Mouse (Mus musculus) kidney, embryonic 16.5 days (tissue): ENCODE results near the gene Socs7. TPM values are rescaled to one million over a fixed set of nuclear protein-coding genes. Genes with fewer than 3 reads are reported as not detected.
"Not testable (repeated sequence)": the region's sequence is repeated elsewhere in the genome, so short reads cannot be mapped to it uniquely, and the experiment has no call there.

Experiments
- ATAC-seq: fragments of 200-750 bp; cut with Nextera tagmentation; 2 replicates; pipeline ENCODE4 v1.8.0; 2017; ENCODE audit warnings: moderate TSS enrichment; ENCODE audit not compliant: low FRiP score, low TSS enrichment
- H3K27ac ChIP-seq: fragments of 300-500 bp; sonication (generic); 2 replicates; pipeline ENCODE4 v1.5.1; 2014; ENCODE audit warnings: low read length
- H3K27me3 ChIP-seq: fragments of 300-500 bp; sonication (generic); 2 replicates; pipeline ENCODE4 v1.6.1; 2014; ENCODE audit warnings: low read length, control low read depth, mixed read lengths; ENCODE audit not compliant: insufficient read depth
- H3K36me3 ChIP-seq: fragments of 300-500 bp; sonication (generic); 2 replicates; pipeline ENCODE4 v1.6.1; 2014; ENCODE audit warnings: low read length, control low read depth, mixed read lengths; ENCODE audit not compliant: insufficient read depth
- H3K4me1 ChIP-seq: fragments of 300-500 bp; sonication (generic); 2 replicates; pipeline ENCODE4 v1.6.1; 2014; ENCODE audit warnings: low read length, control low read depth, mixed read lengths; ENCODE audit not compliant: insufficient read depth
- H3K4me2 ChIP-seq: fragments of 300-500 bp; sonication (generic); replicated peaks from 2 replicates; pipeline ENCODE4 v1.6.1; 2014; ENCODE audit warnings: low read depth, low read length
- H3K4me3 ChIP-seq: fragments of 300-500 bp; sonication (generic); 2 replicates; pipeline ENCODE4 v1.5.1; 2014; ENCODE audit warnings: mild to moderate bottlenecking, low read length
- H3K9ac ChIP-seq: fragments of 300-500 bp; sonication (generic); replicated peaks from 2 replicates; pipeline ENCODE4 v1.6.1; 2014; ENCODE audit warnings: low read length
- H3K9me3 ChIP-seq: fragments of 300-500 bp; sonication (generic); 2 replicates; pipeline ENCODE4 v1.6.1; 2016; ENCODE audit warnings: low read length, control low read depth
- WGBS: fragments of 180-500 bp; shearing (Covaris S2); extraction: QIAGEN DNeasy Blood & Tissue Kit; methylation state at CpG from one replicate; pipeline ENCODE4 v1.1.7; 2014; 5-methylcytosine and 5-hydroxymethylcytosine counted together
- polyA plus RNA-seq: library from polyadenylated mRNA; unstranded; fragments of >200 nt; fragmentation: Nextera tagmentation; extraction: Ambion mirVana; gene quantifications from 2 replicates; pipeline ENCODE4 v1.2.1, GENCODE M21; 2015

Socs7 gene
- polyA plus RNA-seq, 1 experiment from 2014 or later = 3.5 TPM

DNA sequence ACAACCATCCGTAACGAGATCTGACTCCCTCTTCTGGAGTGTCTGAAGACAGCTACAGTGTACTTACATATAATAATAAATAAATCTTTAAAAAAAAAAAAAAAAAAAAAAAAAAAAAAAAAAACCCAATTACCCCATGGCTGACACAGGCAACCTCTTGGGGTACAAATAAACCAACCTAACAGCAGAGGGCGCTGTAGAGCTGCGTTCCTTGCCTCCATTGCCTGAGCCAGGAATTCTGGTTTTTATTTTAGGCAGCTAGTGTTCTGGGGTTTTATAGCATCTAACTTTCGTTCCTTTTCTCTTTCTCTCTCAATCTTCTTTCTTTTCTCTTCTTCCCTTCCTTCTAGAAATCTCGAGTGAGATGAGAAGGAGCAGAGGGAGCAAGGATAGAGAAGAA is 4.7 kb upstream of the Socs7 start:
- not testable (repeated sequence) for H3K27ac ChIP-seq, H3K27me3 ChIP-seq, H3K9ac ChIP-seq, H3K4me2 ChIP-seq, H3K36me3 ChIP-seq, H3K9me3 ChIP-seq, H3K4me3 ChIP-seq, ATAC-seq, H3K4me1 ChIP-seq
- 11% methylated on average over 4 of the region's 6 CpGs for WGBS

DNA sequence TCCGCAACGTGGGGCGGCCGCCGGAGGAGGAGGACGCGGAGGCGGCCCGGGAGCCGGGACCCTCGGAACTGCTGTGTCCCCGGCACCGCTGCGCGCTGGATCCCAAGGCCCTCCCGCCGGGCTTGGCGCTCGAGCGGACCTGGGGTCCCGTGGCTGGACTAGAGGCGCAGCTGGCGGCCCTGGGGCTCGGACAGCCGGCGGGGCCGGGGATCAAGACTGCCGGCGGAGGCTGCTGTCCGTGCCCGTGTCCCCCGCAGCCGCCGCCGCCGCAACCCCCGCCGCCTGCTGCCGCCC is 245 bp downstream of the Socs7 start:
- Histone ChIP-seq H3K4me2 (peak overlapping the region; percentile 90), H3K4me1 (peaks cover 25% of the 10 kb centered on the region), H3K9ac (peak overlapping the region; percentile 97), H3K4me3 (peak overlapping the region; percentile 99), H3K27ac (peak overlapping the region; percentile 85), H3K36me3 (no peaks in the 10 kb centered on the region), H3K27me3 (no peaks in the 10 kb centered on the region), H3K9me3 (no peaks in the 10 kb centered on the region)
- ATAC-seq = peak; percentile 40
- 0% methylated on average over 25 of the region's 39 CpGs for WGBS

DNA sequence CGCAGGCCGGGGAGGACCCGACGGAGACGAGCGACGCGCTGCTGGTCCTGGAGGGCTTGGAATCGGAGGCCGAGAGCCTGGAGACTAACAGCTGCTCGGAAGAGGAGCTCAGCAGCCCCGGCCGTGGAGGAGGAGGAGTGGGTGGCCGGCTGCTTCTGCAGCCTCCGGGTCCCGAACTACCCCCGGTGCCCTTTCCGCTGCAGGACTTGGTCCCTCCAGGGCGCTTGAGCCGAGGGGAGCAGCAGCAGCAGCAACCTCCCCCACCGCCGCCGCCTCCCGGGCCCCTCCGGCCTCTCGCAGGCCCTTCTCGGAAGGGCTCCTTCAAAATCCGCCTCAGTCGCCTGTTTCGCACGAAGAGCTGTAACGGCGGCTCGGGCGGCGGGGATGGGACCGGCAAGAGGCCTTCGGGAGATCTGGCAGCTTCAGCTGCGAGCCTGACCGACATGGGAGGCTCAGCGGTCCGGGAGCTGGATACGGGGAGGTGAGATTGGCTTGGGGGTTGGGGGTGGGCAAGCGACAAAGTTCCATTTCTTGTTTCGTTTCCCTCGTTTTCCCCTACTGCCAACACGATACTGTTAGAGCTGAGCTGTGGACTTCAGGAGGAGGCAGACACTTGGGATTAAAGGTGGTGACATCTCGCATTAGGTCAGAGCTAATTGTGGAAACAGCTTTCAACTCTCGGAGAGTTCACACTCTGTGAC is 742 bp downstream of the Socs7 start:
- Histone ChIP-seq H3K9ac (peak overlapping the region; percentile 97), H3K27me3 (no peaks in the 10 kb centered on the region), H3K4me2 (peak overlapping the region; percentile 90), H3K4me1 (peaks cover 25% of the 10 kb centered on the region), H3K27ac (peak overlapping the region; percentile 85), H3K36me3 (no peaks in the 10 kb centered on the region), H3K4me3 (peak overlapping the region; percentile 99), H3K9me3 (no peaks in the 10 kb centered on the region)
- WGBS = under 1% methylated on average over 49 of the region's 49 CpGs
- peak; percentile 26 for ATAC-seq

DNA sequence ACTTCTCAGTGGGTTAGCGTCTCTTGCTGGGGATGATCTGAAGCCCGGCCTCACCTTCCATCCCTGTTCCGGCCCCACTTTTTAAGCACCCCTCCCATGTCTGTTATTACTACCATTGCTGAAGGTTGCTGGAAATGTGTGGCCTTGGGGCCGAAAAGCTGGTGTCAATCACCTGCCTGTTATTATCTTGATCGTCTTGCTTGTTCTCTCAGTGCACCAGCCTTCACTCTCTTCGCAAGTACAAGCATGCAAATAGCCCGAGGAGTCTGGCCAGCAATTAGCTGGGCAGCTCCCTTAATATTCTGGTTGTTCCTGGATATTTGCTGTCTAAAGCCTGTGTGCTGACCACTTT is 1.3 kb downstream of the Socs7 start:
- H3K27ac ChIP-seq = no peak overlapping the region
- H3K27me3 ChIP-seq = no peaks in the 10 kb centered on the region
- H3K4me3 ChIP-seq = peak overlapping the region; percentile 99
- 2% methylated on average over 7 of the region's 7 CpGs for WGBS
- H3K4me1 ChIP-seq = peaks cover 25% of the 10 kb centered on the region
- H3K4me2 ChIP-seq = peak overlapping the region; percentile 90
- peak overlapping the region; percentile 97 for H3K9ac ChIP-seq
- no peaks in the 10 kb centered on the region for H3K9me3 ChIP-seq
- no peaks in the 10 kb centered on the region for H3K36me3 ChIP-seq
- ATAC-seq = no peak

DNA sequence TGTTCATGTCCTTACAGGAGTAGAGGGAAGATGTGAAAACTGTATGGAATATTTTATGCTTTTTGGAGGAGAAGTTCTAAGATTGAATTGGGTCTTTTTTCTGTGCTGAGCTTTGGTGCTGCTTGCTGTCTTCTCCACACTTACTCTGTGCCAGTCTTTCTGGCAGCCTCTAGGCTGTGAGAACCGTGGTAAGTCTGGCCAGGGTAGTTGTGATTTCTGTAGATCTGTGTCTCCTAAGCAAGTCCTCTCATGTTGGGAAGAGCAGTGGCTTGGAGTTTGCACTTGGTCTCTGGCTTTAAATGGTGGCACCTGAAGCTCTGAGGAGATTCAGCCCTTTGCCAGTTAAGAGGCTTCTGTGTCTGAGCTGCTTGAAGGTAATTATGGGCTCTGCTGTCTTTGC is 3.2 kb downstream of the Socs7 start:
- no peaks in the 10 kb centered on the region for H3K36me3 ChIP-seq
- H3K27me3 ChIP-seq = no peaks in the 10 kb centered on the region
- no peak overlapping the region for H3K4me2 ChIP-seq
- ATAC-seq = no peak
- H3K9me3 ChIP-seq = no peaks in the 10 kb centered on the region
- peaks cover 25% of the 10 kb centered on the region for H3K4me1 ChIP-seq
- H3K27ac ChIP-seq = no peak overlapping the region
- 72% methylated on average over 1 of the region's 1 CpGs for WGBS
- no peak overlapping the region for H3K9ac ChIP-seq
- H3K4me3 ChIP-seq = no peak overlapping the region

DNA sequence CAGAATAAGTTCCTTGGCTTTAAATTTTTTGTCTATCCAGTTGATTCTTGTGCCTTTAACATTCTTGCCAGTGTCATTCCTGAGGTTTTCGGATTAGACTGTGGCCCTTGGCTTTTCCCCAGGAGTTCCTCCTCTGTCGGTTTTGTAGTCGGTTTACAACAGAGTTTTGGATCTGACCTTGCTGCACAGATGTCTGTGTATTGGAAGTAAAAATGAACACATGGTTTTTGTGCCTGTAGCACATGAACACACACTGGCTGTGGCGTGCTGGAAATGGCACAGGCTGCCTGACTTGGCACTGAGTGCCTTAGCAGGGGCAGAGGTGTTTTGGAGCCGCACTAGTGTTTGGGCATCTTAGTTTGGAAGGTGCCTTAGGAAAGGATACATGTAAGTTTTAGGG is 6.2 kb downstream of the Socs7 start:
- Histone ChIP-seq H3K4me3 (no peak overlapping the region), H3K4me1 (peaks cover 21% of the 10 kb centered on the region), H3K36me3 (no peaks in the 10 kb centered on the region), H3K9ac (no peak overlapping the region), H3K27me3 (no peaks in the 10 kb centered on the region), H3K9me3 (no peaks in the 10 kb centered on the region), H3K4me2 (no peak overlapping the region), H3K27ac (no peak overlapping the region)
- WGBS = 90% methylated on average over 5 of the region's 5 CpGs
- ATAC-seq = no peak

DNA sequence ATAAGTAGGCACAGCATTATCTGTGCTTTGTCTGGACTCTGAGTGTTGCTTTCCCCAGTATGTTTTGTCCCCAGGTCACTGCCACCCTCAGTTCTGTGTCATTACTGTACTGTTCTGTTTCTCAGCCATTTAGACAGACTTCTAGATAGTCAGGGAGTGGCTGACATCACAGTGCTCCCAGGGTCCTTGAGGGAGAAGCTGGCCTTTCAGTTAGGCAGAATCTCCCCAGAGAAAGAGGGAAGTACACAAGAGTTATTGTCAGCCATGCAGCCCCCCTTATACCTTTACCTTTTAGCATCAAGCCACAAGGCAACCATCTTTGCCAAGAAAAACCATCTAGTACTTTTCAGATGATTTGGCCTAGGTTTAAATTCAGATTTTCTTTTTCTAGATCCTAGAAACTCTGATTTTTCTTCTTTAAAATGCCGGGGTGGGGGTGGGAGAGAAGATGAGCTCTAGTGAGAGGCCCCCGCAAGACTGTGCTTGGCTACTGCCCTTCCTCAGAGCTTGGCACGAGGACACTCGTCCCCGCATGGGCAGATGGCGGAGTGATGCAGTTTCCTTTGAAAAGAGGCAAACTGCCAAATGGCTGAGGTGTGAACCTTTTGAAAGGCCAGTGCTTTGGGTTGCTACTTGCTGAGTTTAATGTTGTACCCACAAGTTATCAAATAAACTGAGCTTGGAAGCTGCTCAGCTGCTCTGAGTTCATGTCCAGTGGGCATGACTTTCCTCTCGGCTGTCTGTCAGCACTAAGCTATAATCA is 8.2 kb downstream of the Socs7 start:
- 57% methylated on average over 7 of the region's 7 CpGs for WGBS
- Histone ChIP-seq H3K4me3 (no peak overlapping the region), H3K9me3 (no peaks in the 10 kb centered on the region), H3K27me3 (no peaks in the 10 kb centered on the region), H3K36me3 (peaks cover 9% of the 10 kb centered on the region), H3K27ac (no peak overlapping the region), H3K4me1 (peaks cover 1% of the 10 kb centered on the region; the same call in 1 of the 2 replicates), H3K4me2 (no peak overlapping the region), H3K9ac (no peak overlapping the region)
- no peak for ATAC-seq

DNA sequence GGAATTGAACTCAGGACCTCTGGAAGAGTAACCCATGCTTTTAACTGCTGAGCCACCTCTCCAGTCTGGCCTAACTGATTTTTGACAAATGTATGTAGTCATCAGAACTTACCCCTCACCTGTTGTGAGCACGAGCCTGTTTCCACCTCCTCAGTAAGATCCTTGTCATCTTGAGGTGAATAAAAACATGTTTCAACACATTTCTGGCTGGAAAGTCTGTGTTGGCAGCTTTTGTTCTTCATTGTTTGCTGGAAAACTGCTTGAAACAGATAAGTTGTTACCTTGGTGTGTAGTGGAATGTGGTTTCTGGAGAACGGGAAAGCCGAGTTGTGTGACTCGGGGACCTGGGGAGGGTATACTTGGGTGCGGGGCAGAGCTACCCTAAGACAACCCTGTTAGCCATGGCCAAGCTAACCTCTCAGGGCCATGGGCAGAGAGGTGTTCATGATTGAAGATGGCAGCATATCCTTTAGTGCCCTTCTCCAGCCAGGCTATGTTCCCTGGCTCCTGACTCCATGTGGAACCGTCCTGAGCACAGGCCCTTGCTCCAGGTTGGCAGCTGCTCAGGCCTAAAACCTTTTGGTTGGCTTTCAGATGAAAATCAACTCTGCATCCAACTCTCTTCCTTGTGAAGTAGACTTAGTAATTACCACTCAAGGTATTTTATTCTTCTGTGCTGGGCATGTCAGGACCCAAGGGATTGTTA is 10.0 kb downstream of the Socs7 start:
- Histone ChIP-seq H3K4me2 (no peak overlapping the region), H3K9me3 (no peaks in the 10 kb centered on the region), H3K27ac (no peak overlapping the region), H3K36me3 (peaks cover 21% of the 10 kb centered on the region), H3K4me1 (no peaks in the 10 kb centered on the region), H3K4me3 (no peak overlapping the region), H3K9ac (no peak overlapping the region), H3K27me3 (no peaks in the 10 kb centered on the region)
- 85% methylated on average over 6 of the region's 6 CpGs for WGBS
- ATAC-seq = no peak

DNA sequence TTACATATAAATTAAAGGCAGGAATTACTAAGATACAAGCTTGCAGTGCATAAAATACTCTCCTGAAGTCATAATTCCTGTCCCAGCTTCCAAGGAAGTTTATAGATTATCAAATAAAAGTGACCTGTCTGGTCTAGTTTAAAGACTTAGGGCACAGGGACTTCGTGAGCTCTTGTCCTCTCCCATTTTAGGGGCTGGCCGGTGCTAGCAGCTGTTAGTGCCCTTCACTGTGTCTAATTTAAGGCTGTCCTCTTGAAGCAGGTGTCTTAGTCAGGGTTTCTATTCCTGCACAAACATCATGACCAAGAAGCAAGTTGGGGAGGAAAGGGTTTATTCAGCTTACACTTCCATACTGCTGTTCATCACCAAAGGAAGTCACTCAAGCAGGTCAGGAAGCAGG is 11.1 kb downstream of the Socs7 start:
- Histone ChIP-seq H3K9ac (no peak overlapping the region), H3K27ac (no peak overlapping the region), H3K36me3 (peaks cover 32% of the 10 kb centered on the region), H3K9me3 (no peaks in the 10 kb centered on the region), H3K4me3 (no peak overlapping the region), H3K4me2 (no peak overlapping the region), H3K27me3 (no peaks in the 10 kb centered on the region), H3K4me1 (no peaks in the 10 kb centered on the region)
- no peak for ATAC-seq
- WGBS = 71% methylated on average over 2 of the region's 2 CpGs

DNA sequence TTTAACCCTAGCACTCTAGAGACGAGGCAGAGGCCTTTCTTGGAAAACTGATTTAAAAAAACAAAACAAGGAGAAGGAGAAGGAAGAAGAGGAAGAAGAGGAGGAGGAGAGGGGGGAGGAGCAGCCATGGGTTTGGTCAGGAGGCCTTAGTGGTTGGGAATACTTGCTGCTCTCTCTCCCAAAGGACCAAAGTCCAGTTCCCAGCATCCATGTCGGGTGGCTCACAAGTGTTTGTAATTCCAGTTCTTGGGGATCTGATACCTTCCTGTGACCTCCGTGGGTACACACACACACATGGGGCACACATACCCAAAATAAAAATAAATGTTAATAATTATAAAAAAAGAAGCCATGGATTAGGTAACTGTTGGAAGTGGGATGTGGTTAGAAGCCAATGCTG is 17.7 kb downstream of the Socs7 start:
- H3K9ac ChIP-seq = no peak overlapping the region
- no peak overlapping the region for H3K4me3 ChIP-seq
- no peak for ATAC-seq
- H3K36me3 ChIP-seq = peaks cover 53% of the 10 kb centered on the region
- H3K27me3 ChIP-seq = no peaks in the 10 kb centered on the region
- 72% methylated on average over 3 of the region's 3 CpGs for WGBS
- no peak overlapping the region for H3K4me2 ChIP-seq
- no peaks in the 10 kb centered on the region for H3K4me1 ChIP-seq
- no peaks in the 10 kb centered on the region for H3K9me3 ChIP-seq
- H3K27ac ChIP-seq = no peak overlapping the region
